Mouse (Mus musculus): ENCODE results near the gene Lrmda.

DNA sequence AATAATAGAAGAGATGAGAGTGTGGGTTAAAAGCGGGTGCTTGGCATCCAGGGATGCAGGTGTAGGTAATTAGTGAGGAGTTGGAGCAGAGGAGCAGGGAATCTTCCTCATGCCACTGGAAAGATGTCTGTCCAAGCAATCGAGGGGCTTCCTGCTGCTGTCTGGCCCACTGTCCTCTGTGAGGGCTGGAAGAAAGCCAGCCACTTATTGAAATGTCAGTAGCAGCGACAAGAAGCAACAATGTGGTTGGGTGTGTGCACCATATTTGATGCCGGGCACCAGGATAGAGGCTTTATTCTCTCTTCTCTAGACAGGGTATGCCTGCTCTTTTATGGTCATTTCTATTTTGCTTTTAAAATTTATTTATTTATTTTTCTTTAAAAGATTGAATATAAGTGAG, 451.5 kb downstream of the Lrmda start:
- TF ChIP-seq CTCF (IDR thresholded peaks at IDR 0.05; ENCODE audit: borderline replicate concordance, insufficient read depth, low read length): no peak
- no peak for TF ChIP-seq POLR2A (IDR thresholded peaks at IDR 0.05; ENCODE audit: low read depth, low read length)
